Mouse (Mus musculus): ENCODE results near the gene Klhl10. TPM values are rescaled to one million over a fixed set of nuclear protein-coding genes. Genes with fewer than 3 reads are reported as not detected.

Klhl10 gene
- polyA plus RNA-seq, 1 experiment, result 0.13 TPM

DNA sequence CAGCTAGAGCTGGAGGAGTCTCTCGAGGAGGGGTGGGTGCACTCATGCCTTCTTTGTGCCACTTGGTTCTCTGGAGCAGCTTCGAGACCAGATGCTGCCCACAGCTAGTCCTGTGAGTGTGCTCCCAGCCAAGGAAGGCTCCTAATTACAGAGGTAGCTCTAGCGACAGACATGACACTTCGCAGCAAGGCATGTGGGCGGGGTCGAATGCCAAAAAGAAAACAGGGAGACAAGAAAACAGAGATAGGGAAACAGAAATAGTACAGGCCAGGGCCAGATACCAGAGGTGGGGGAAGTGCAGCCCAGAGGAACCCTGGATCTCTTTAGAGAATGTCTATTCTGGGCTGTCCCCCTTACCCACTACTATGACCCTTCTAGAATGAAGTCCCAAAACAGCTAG lies 39.5 kb upstream of the Klhl10 start:
- Histone ChIP-seq H3K4me3 (ENCODE audit: insufficient read depth, low read depth, low read length) (no peak overlapping the region), H3K36me3 (ENCODE audit: control insufficient read depth, insufficient read depth, low read length) (no peaks in the 10 kb centered on the region), H3K27ac (ENCODE audit: insufficient read depth, low read depth, low read length) (peak overlapping the region; percentile 27; the same call in 1 of the 2 replicates), H3K4me1 (ENCODE audit: control insufficient read depth, insufficient read depth, low read length) (peaks cover 10% of the 10 kb centered on the region; the same call in 1 of the 2 replicates), H3K27me3 (replicated peaks; ENCODE audit: control insufficient read depth, insufficient read depth, low read length) (no peaks in the 10 kb centered on the region)
- TF ChIP-seq POLR2A (IDR thresholded peaks at IDR 0.05; ENCODE audit: low read depth, low read length), result no peak
- no peak for TF ChIP-seq CTCF (conservative IDR thresholded peaks at IDR 0.05; ENCODE audit: insufficient read depth, insufficient read length, low read depth, low read length)
- DNase-seq, result no peak
- 58% methylated on average over 6 of the region's 6 CpGs for WGBS

DNA sequence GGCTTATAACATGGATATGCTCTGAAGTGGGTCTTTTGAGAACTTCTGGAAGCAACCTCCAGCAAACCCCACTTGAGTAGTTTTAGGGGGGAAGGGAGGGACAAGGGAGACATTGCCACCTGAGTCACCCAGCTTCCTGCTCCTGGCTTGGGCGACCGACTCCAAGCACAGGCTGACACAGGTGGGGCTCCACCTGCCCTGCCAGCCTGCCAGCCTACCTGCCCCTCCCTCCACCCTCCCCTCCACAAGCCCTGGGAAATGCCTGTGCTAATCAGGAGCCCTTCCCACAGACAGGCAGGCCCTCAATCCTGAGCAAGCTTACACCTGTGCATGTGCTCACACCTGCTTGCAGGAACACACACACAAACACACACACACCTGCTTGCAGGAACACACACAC lies 39.0 kb upstream of the Klhl10 start:
- Histone ChIP-seq H3K36me3 (ENCODE audit: control insufficient read depth, insufficient read depth, low read length) (no peaks in the 10 kb centered on the region), H3K27ac (ENCODE audit: insufficient read depth, low read depth, low read length) (peak overlapping the region; percentile 43; the same call in 1 of the 2 replicates), H3K27me3 (replicated peaks; ENCODE audit: control insufficient read depth, insufficient read depth, low read length) (no peaks in the 10 kb centered on the region), H3K4me1 (ENCODE audit: control insufficient read depth, insufficient read depth, low read length) (peaks cover 10% of the 10 kb centered on the region; the same call in 1 of the 2 replicates), H3K4me3 (ENCODE audit: insufficient read depth, low read depth, low read length) (no peak overlapping the region)
- 60% methylated on average over 2 of the region's 2 CpGs for WGBS
- no peak for TF ChIP-seq CTCF (conservative IDR thresholded peaks at IDR 0.05; ENCODE audit: insufficient read depth, insufficient read length, low read depth, low read length)
- TF ChIP-seq POLR2A (IDR thresholded peaks at IDR 0.05; ENCODE audit: low read depth, low read length), result no peak
- peak; percentile 38 for DNase-seq

DNA sequence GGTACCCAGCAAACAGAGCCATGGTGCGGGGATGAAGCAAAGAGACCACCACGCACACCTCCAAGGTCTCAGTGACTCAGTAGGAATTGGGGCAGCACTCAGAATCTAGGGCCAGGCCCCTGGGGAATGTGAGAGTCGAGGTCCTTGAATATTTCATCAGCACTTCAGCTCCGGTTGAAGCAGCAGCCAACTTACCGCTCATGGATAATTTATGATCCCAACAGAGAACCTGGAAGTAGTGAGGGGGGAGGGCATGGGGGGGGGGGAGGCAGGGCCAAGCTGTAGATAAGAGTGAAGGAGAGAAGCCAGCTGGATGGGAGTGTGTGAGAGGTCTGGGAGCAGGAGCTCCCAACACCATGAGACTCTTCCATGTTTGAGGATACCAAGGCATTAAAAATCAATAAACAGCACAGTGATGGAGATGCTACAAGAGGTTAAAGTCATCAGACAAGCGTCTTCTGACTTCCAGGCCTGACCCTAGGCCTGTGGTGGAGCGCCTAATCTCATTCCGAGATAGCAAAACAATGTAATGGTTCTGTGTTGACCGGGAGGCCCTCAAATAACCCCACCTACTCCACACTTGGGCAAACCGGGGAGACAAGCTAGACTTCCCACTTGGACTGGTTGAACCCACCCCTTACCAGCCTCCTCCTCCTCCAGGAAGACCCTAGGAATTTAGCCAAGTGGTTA lies 38.1 kb upstream of the Klhl10 start:
- Histone ChIP-seq H3K27ac (ENCODE audit: insufficient read depth, low read depth, low read length) (peak overlapping the region; percentile 43; the same call in 1 of the 2 replicates), H3K36me3 (ENCODE audit: control insufficient read depth, insufficient read depth, low read length) (no peaks in the 10 kb centered on the region), H3K4me1 (ENCODE audit: control insufficient read depth, insufficient read depth, low read length) (peaks cover 7% of the 10 kb centered on the region; the same call in 1 of the 2 replicates), H3K4me3 (ENCODE audit: insufficient read depth, low read depth, low read length) (no peak overlapping the region), H3K27me3 (replicated peaks; ENCODE audit: control insufficient read depth, insufficient read depth, low read length) (no peaks in the 10 kb centered on the region)
- WGBS, result 53% methylated on average over 10 of the region's 10 CpGs
- peak; percentile 52 for DNase-seq
- TF ChIP-seq POLR2A (IDR thresholded peaks at IDR 0.05; ENCODE audit: low read depth, low read length) (no peak), CTCF (conservative IDR thresholded peaks at IDR 0.05; ENCODE audit: insufficient read depth, insufficient read length, low read depth, low read length) (no peak)

DNA sequence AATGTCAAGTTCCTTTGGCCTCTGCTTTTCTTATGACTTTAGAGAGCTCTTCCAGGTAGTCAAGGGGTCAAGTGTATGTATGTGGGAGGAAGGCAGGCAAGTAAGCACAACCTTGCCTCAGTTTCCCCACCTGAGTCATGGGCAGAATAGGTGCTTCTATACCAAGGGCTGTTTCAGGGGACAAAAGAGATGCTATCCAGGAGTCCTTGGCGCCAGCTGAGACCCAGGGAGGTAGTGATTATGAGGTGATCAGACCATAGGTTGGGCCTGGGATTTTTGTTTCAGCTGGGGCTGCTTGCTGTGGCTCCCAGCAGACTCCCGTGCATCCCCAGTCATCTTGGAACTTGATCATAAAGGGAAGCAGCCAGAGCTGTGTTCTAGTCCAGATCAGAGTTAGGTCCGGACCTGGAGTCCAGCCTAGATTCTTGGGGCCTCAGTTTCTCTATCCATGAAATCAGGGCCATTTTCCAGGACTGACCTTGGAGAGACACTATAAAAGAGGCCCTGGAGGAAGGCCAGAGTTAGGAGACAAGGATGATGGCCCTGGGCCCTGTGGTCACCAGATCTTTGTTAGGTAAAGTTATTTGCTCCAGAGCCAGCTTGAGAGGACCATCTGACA lies 37.2 kb upstream of the Klhl10 start:
- H3K36me3 ChIP-seq (ENCODE audit: control insufficient read depth, insufficient read depth, low read length), result no peaks in the 10 kb centered on the region
- no peak for DNase-seq
- TF ChIP-seq CTCF (conservative IDR thresholded peaks at IDR 0.05; ENCODE audit: insufficient read depth, insufficient read length, low read depth, low read length), result no peak
- no peak for TF ChIP-seq POLR2A (IDR thresholded peaks at IDR 0.05; ENCODE audit: low read depth, low read length)
- 96% methylated on average over 3 of the region's 3 CpGs for WGBS
- no peak overlapping the region for H3K27ac ChIP-seq (ENCODE audit: insufficient read depth, low read depth, low read length)
- H3K4me3 ChIP-seq (ENCODE audit: insufficient read depth, low read depth, low read length), result no peak overlapping the region
- peaks cover 7% of the 10 kb centered on the region; the same call in 1 of the 2 replicates for H3K4me1 ChIP-seq (ENCODE audit: control insufficient read depth, insufficient read depth, low read length)
- H3K27me3 ChIP-seq (replicated peaks; ENCODE audit: control insufficient read depth, insufficient read depth, low read length), result no peaks in the 10 kb centered on the region

DNA sequence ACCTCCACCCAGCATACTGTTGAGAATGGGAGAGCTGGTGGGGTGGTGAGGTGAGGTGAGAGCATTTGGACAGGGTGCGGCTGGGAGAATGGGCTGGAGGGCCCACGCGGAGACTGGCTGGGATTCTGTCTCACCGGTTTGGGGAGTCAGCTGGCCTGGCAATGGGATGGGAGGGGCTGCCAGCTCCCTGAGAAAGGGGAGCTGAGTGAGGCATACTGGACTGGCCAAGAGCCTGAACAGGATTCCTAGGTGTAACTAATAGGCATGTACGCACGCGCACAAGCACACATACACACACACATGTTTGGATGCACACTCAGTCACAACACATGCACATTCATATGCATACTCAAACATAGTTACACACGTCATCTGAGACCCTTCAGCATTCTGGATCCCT lies 35.4 kb upstream of the Klhl10 start:
- DNase-seq, result no peak
- Histone ChIP-seq H3K36me3 (ENCODE audit: control insufficient read depth, insufficient read depth, low read length) (no peaks in the 10 kb centered on the region), H3K4me3 (ENCODE audit: insufficient read depth, low read depth, low read length) (no peak overlapping the region), H3K4me1 (ENCODE audit: control insufficient read depth, insufficient read depth, low read length) (peaks cover 7% of the 10 kb centered on the region; the same call in 1 of the 2 replicates), H3K27ac (ENCODE audit: insufficient read depth, low read depth, low read length) (no peak overlapping the region), H3K27me3 (replicated peaks; ENCODE audit: control insufficient read depth, insufficient read depth, low read length) (no peaks in the 10 kb centered on the region)
- 83% methylated on average over 8 of the region's 8 CpGs for WGBS
- no peak for TF ChIP-seq POLR2A (IDR thresholded peaks at IDR 0.05; ENCODE audit: low read depth, low read length)
- TF ChIP-seq CTCF (conservative IDR thresholded peaks at IDR 0.05; ENCODE audit: insufficient read depth, insufficient read length, low read depth, low read length), result no peak

GRCm38 (mm10) chr11:100406995-100407705 lies 34.6 kb upstream of the Klhl10 start:
- no peak for DNase-seq
- no peaks in the 10 kb centered on the region for H3K36me3 ChIP-seq (ENCODE audit: control insufficient read depth, insufficient read depth, low read length)
- H3K4me3 ChIP-seq (ENCODE audit: insufficient read depth, low read depth, low read length), result no peak overlapping the region
- TF ChIP-seq POLR2A (IDR thresholded peaks at IDR 0.05; ENCODE audit: low read depth, low read length), result no peak
- TF ChIP-seq CTCF (conservative IDR thresholded peaks at IDR 0.05; ENCODE audit: insufficient read depth, insufficient read length, low read depth, low read length), result no peak
- peaks cover 7% of the 10 kb centered on the region; the same call in 1 of the 2 replicates for H3K4me1 ChIP-seq (ENCODE audit: control insufficient read depth, insufficient read depth, low read length)
- H3K27ac ChIP-seq (ENCODE audit: insufficient read depth, low read depth, low read length), result no peak overlapping the region
- H3K27me3 ChIP-seq (replicated peaks; ENCODE audit: control insufficient read depth, insufficient read depth, low read length), result no peaks in the 10 kb centered on the region
- 93% methylated on average over 5 of the region's 5 CpGs for WGBS

Measured in kidney, adult 2 months (tissue).